Mouse (Mus musculus) liver, adult 2 months (tissue): ENCODE data around the gene Cog7.

Experiments used
- CTCF ChIP-seq: fragments of 200-500 bp; IDR thresholded peaks from 2 replicates; pipeline ENCODE4 v1.5.1; 2011; ENCODE audit warnings: low read depth, low read length, control low read depth
- POLR2A ChIP-seq: fragments of 200-500 bp; IDR thresholded peaks from 2 replicates; pipeline ENCODE4 v1.6.1; 2011; ENCODE audit warnings: low read length, control low read depth; ENCODE audit not compliant: insufficient read depth; ENCODE audit errors: extremely low read depth

GRCm38 (mm10) chr7:121927882-121928281 is 53.6 kb downstream of the Cog7 start:
- TF ChIP-seq POLR2A (no peak), CTCF (no peak)
